Comparison of ENCODE assay signal across 9 mouse cellular contexts in the genomic region with DNA sequence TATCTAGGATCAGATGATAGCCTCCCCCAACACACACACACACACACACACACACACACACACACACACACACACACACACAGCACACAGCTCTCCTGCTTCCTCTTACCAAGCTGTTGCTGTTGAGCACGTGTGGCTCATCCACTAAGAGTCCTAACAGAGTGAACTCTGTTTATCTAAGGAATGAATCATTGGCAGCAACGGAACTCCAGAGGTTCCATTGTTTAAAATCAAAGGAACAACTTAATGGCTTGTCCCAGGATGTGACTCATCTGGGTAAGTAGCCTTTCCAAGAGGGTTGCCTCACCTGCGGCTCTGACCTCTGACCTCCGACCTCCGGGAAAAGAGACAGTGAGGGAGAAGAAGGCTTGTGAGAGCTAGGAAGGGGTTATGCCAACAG. TPM values are rescaled to one million over a fixed set of nuclear protein-coding genes. Genes with fewer than 3 reads are reported as not detected.
DNase-seq lines count a peak whose midpoint lies in the region; ATAC-seq and TF ChIP-seq lines count a peak whose summit lies in the region.
"Had no signal": no experiment of that assay in that cellular context is flagged by ENCODE, and none has a peak within 500 bp of the region (broad histone marks: within the 10 kb centered on the region; RNA-seq: fewer than 3 reads in every experiment).

No protein-coding gene starts in this region.

- intact Hi-C loops in left cerebral cortex, postnatal 25 days (cut with DNase I), result no loop called here

- no peak overlapping the region for H3K27ac ChIP-seq in intestine, postnatal 0 days (ENCODE audit: low read depth, low read length)
- peak overlapping the region; percentile 44; the same call in 1 of the 2 replicates for H3K27ac ChIP-seq in small intestine, adult 2 months (ENCODE audit: insufficient read depth, low read depth, low read length)

- H3K4me2 ChIP-seq in intestine, postnatal 0 days (replicated peaks; ENCODE audit: low read depth), result no peak overlapping the region

- TF ChIP-seq CTCF in intestine, postnatal 0 days (IDR thresholded peaks at IDR 0.05; ENCODE audit: low read depth), result no peak
- no peak for TF ChIP-seq CTCF in small intestine, adult 2 months (IDR thresholded peaks at IDR 0.05; ENCODE audit: extremely low read depth, insufficient read length, insufficient replicate concordance, low read depth, low read length)

- H3K4me3 ChIP-seq in intestine, postnatal 0 days (ENCODE audit: low read depth, low read length), result no peak overlapping the region
- no peak overlapping the region for H3K4me3 ChIP-seq in small intestine, adult 2 months (ENCODE audit: low read depth, low read length)

- H3K4me1 ChIP-seq in intestine, postnatal 0 days (replicated peaks; ENCODE audit: control insufficient read depth, insufficient read depth, low read length), result no peaks in the 10 kb centered on the region
- peaks cover 10% of the 10 kb centered on the region for H3K4me1 ChIP-seq in small intestine, adult 2 months (ENCODE audit: control insufficient read depth, insufficient read depth, insufficient read length, low read length)

- H3K27me3 ChIP-seq in intestine, postnatal 0 days (replicated peaks; ENCODE audit: control insufficient read depth, insufficient read depth, low read length), result no peaks in the 10 kb centered on the region
- no peaks in the 10 kb centered on the region for H3K27me3 ChIP-seq in small intestine, adult 2 months (ENCODE audit: control insufficient read depth, insufficient read depth, low read length)

- peak; percentile 86 for ATAC-seq in intestine, postnatal 0 days

- no peaks in the 10 kb centered on the region for H3K36me3 ChIP-seq in intestine, postnatal 0 days (ENCODE audit: control insufficient read depth, insufficient read depth)
- no peaks in the 10 kb centered on the region for H3K36me3 ChIP-seq in small intestine, adult 2 months (ENCODE audit: control insufficient read depth, insufficient read depth, low read length)

- WGBS in intestine, postnatal 0 days, result 8% methylated on average over 5 of the region's 5 CpGs
- WGBS in small intestine, adult 2 months, result 8% methylated on average over 5 of the region's 5 CpGs

- H3K9me3 ChIP-seq in intestine, postnatal 0 days (ENCODE audit: control insufficient read depth), result no peaks in the 10 kb centered on the region

- DNase-seq in kidney, adult 9 months, result peak; percentile 30
- no peak for DNase-seq in kidney, adult 8-10 months
- peak; percentile 32 to 48 for DNase-seq in adrenal gland, postnatal 36 days
- DNase-seq in left cerebral cortex, postnatal 25 days (ENCODE audit: low spot score in 2 of 2), result no peak
- no peak for DNase-seq in right cerebral cortex, postnatal 25 days
- DNase-seq in retina, embryonic 14.5 days (ENCODE audit: low spot score), result no peak
- DNase-seq: cerebellum, postnatal 10 days had no signal

- H3K9ac ChIP-seq in intestine, postnatal 0 days (ENCODE audit: low read depth, low read length), result no peak overlapping the region

- TF ChIP-seq POLR2A in small intestine, adult 2 months (IDR thresholded peaks at IDR 0.05; ENCODE audit: low read depth, low read length), result no peak

RNA-seq across cellular contexts. Expression of gene Kdm6b, which starts 29.9 kb away (rescaled TPM):
- 10 to 100 TPM; 31.8 to 48.0 TPM for total RNA-seq in adrenal gland, postnatal 36 days (2021)
- 18.2 and 23.6 TPM in 2 replicates for polyA plus RNA-seq in intestine, postnatal 0 days (2015; fragmentation: Nextera tagmentation; extraction: Ambion mirVana)
- 13.5 and 35.4 TPM in 2 replicates for polyA plus RNA-seq in small intestine, adult 2 months (2012; rRNA removed)
- total RNA-seq in left cerebral cortex, postnatal 25 days (2021), result 10 to 100 TPM; 23.3 to 25.3 TPM

RNA-seq across cellular contexts. Expression of gene Tmem88, which starts 45.3 kb away (rescaled TPM):
- total RNA-seq in adrenal gland, postnatal 36 days (2021), result 10 to 100 TPM; 13.4 to 17.8 TPM
- polyA plus RNA-seq in intestine, postnatal 0 days (2015; fragmentation: Nextera tagmentation; extraction: Ambion mirVana), result 24.1 and 24.9 TPM in 2 replicates
- polyA plus RNA-seq in small intestine, adult 2 months (2012; rRNA removed), result 11.2 and 16.5 TPM in 2 replicates
- 1 to 10 TPM; 3.6 to 3.8 TPM for total RNA-seq in left cerebral cortex, postnatal 25 days (2021)

RNA-seq across cellular contexts. Expression of gene Cyb5d1, which starts 47.9 kb away (rescaled TPM):
- 10 to 100 TPM; 49.0 to 50.9 TPM for total RNA-seq in adrenal gland, postnatal 36 days (2021)
- 8.6 and 8.9 TPM in 2 replicates for polyA plus RNA-seq in intestine, postnatal 0 days (2015; fragmentation: Nextera tagmentation; extraction: Ambion mirVana)
- 4.3 and 5.3 TPM in 2 replicates for polyA plus RNA-seq in small intestine, adult 2 months (2012; rRNA removed)
- total RNA-seq in left cerebral cortex, postnatal 25 days (2021), result 10 to 100 TPM; 35.9 to 41.3 TPM

RNA-seq across cellular contexts. Expression of gene Naa38, which starts 48.0 kb away (rescaled TPM):
- total RNA-seq in adrenal gland, postnatal 36 days (2021), result 100 to 1,000 TPM; 132 to 158 TPM
- 159 and 164 TPM in 2 replicates for polyA plus RNA-seq in intestine, postnatal 0 days (2015; fragmentation: Nextera tagmentation; extraction: Ambion mirVana)
- polyA plus RNA-seq in small intestine, adult 2 months (2012; rRNA removed), result 129 and 163 TPM in 2 replicates
- total RNA-seq in left cerebral cortex, postnatal 25 days (2021), result 100 to 1,000 TPM; 105 to 109 TPM

Comparison
In these comparisons a context has a peak if more than half of its experiments do, and no peak if none do; other contexts are left out.
1. DNase-seq: peak in kidney, adult 9 months (single experiment) and adrenal gland, postnatal 36 days (2 of 2); none in kidney, adult 8-10 months (0 of 2), left cerebral cortex, postnatal 25 days (0 of 2), right cerebral cortex, postnatal 25 days (single experiment) and retina, embryonic 14.5 days (single experiment).